Mouse (Mus musculus) adrenal gland, postnatal 36 days (tissue): ENCODE results near the gene Rnf212b. TPM values are rescaled to one million over a fixed set of nuclear protein-coding genes. Genes with fewer than 3 reads are reported as not detected.

Source experiments
- DNase-seq, 2 experiments: peaks; one replicate each; pipeline ENCODE4 v3.0.0; 2021; ENCODE audit warnings: mixed read lengths in 1 of 2
- total RNA-seq, 2 experiments: library from RNA; stranded (reverse); gene quantifications; 2 replicates each; pipeline ENCODE4 v1.2.3; 2021

Rnf212b gene
- total RNA-seq, 2 experiments from 2014 or later = 0.43 to 0.56 TPM

DNA sequence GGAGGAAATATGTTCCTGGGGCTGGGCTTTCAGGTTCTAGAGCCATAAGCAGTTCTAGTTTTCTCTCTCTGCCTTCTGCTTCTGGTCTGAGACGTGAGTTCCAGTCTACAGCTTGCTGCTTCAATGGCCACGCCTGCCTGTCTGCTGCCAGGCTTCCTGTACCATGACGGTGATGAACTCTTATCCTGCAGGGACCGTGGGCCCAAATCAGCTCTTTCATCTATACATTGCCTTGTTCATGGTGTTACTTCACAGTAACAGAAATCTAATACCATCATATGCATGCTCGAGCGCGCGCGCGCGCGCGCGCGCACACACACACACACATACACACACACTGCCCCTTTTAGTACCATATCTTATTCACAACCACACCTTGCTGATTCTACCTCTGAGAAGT is 17.2 kb upstream of the Rnf212b start:
- no peak for DNase-seq

DNA sequence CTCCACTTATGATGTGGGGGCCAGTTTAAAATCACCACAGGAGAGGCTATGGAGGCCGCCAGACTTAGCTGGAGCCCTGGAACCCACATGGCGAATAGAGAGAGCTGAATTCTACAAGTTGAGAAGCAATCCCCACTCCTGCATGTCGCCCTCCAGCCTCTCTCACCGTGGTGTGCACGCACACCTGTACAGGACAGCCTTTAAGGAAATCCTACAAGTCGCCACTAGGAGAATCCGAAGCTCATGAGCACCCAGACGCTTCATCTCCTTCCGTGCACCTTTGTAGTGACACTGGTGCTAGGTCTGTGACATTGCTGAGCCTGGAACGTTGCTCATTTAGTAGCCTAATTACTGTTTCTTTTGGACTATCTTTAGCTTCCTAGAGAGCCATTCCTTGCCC is 14.3 kb upstream of the Rnf212b start:
- no peak for DNase-seq

DNA sequence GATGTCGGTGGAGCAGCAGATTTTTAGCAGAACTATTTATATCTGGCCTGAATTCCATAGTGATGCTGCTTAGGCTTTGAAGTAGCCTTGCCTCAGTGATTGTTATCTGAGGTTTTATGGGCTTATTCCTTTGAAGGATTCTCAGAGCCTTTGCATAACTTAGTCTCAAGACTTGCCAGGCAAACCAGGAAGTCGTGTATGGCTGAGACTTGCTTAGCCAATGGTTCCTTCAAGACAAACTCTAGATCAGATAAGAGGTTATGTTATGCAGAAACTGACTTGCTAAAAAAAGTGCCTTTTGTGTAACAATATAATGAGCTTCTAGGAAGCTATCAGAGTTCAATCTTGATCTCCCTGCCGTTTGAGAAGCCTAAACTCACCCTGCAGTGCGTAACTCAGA is 11.5 kb upstream of the Rnf212b start:
- no peak for DNase-seq

DNA sequence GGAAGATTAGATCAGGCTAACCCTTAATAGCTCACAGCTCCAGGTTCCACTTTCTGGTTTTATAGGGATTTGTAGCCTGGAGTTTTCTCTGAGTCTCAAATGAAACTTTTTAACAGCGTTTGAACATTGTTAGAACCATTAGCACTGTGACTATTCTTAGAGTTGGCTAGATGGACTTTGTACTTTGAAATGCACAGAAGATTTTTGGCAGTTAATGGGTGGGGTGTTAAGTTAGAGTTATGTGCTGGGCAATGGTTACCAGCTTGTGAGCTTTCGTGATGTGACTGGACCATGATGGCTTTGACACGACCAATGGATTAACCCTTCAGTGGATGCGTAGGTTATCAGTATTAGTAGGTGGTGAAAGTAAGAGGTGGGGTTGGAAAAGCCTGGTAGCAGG is 7.8 kb upstream of the Rnf212b start:
- no peak for DNase-seq

DNA sequence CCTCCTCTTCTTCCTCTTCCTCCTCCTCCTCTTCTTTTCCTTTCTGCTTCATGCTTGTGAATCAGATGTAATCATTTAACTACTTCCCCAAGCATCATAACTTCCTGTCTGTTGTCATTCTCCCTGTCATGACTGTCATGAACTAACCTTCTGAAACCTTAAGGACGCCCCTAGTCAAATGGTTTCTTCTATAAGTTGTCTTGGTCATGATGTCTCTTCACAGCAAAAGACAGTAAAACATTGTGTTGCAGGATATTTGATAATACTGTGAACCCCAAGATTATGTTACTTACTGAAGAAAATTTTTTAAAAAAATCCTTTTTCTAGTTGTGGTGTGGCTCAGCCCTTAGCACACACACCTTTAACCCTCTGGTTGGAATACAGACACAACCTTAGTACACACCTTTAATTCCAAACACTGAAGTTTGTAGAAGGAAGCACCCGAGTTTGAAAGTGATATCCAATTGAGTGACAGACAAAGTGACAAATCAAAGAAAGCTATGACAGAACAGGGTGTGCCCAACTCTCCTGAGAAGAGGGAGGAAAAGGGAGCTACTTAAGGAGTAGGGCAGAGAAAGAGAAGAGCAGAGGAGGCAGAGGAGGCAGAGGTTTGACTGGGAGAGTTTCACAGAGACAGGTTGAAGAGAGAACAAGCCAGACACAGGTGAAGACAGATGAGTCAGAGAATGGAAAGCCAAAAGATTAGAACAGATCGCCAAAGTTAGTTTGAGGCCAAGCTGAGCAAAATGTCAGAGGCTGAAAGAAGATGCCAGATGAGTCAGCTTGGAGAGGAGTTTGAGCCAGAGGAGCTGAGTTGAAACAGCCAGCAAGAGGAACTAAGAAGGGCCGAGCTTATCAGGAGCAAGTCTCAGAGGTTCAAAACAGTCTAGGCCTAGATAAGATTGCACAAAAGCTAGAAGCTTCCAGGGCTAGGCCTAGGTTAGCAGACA is 4.9 kb upstream of the Rnf212b start:
- peak; percentile 38 to 48 for DNase-seq

DNA sequence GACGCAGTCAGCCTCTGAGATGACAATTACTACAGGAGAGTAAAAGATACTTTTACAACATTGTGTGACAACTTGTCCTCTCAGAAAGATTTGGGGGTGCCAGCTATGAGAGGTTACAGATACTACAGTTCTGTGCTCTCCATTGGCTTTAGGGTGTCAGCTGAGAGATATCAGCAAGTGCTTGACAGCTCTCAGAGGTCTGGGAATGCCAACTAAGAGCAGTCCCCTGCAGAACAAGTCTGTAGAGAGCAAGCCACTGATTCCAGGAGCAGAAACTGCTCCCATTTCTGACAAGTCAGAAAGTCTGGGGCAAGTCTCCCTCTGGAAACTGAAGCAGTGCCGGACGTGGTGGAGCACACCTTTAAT is 4.3 kb upstream of the Rnf212b start:
- DNase-seq = no peak

DNA sequence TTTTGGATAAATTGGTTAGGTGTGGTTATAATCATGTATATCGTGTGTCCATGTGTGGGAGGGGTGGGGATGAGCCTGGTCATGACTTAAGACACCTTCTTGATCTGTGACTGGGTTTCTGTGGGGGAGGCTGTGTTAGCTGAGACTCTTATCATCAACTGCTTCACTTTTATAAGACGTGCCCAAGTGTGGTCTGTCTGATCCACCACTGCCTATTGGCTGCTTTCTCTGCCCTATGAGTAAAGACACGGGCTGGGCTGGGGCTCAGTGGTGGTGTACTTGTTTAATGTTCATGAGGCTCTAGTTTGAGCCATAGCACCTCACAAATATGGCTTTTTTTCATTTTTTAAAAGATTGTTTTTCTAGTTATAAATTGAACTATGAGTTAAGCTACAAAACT is 1.8 kb downstream of the Rnf212b start:
- DNase-seq = no peak

- peak; percentile 44 to 53 for DNase-seq
These were observed 3.9 kb downstream of the Rnf212b start for GRCm38 (mm10) chr14:54817791-54818190.

DNA sequence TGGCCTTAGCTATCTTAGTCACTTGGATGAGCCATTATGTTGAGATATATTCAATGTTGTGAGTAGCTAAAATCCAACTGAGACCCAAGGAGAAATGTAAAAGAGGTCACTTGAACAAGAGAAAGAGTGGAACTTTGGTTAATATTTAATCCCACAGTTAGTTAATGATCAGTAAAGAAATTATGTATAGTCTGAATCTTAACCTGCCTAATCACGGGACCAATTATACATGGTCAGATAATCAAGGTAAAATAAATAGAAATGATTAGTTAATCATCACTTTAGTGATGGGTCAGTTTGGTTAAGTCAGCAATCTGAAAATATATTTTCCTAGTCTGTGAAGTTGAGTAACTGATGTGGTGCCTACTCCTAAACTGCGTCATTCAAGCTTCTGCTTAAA is 8.4 kb downstream of the Rnf212b start:
- no peak for DNase-seq

GRCm38 (mm10) chr14:54823716-54824115 is 9.8 kb downstream of the Rnf212b start:
- DNase-seq = no peak

GRCm38 (mm10) chr14:54843461-54843860 is 29.5 kb downstream of the Rnf212b start:
- DNase-seq = peak; percentile 21 to 51

- DNase-seq = no peak
These were observed 41.8 kb downstream of the Rnf212b start for GRCm38 (mm10) chr14:54855726-54856125.

GRCm38 (mm10) chr14:54856703-54857102 is 42.8 kb downstream of the Rnf212b start:
- no peak for DNase-seq

- DNase-seq = no peak
These were observed 44.0 kb downstream of the Rnf212b start for GRCm38 (mm10) chr14:54857891-54858290.

GRCm38 (mm10) chr14:54860511-54860910 is 46.6 kb downstream of the Rnf212b start:
- peak; percentile 66 to 75 for DNase-seq

DNA sequence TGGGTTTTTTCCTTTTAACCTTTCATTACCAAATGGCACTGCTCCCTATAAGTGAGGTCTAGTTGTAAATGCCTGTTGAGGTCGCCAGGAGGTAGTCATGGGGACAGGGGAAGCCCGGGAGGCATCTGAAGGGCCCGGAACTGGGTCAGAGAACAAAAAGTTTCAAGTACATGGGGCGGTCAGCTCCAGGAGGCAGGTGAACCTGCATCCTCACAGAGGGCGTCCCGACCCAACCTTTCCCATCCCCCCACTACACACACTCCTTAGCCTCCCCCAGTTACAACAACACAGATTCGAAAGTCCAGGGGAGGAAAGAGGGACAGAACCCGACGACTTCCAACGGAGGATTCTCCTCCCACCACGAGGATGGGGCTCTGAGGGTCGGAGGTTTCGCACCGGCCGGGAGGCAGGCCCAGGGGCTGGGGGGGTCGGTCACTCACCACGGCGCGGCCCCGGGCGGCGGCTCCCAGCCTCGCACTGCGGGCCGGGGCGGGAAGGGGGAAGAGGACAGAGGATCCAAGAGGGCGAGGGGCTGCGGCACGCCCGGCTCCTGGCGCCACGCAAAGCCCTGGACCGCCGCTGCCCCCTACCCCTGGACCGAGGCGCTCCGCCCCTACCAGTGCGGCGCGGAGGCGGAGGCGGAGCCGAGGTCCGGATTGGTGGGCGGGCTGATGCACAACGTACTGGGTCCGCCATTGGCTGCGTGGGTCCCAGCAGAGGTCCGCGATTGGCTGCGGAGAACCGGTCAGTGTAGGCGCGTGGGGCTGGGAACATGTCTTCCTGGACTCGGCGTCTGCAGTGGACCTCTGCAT is 49.8 kb downstream of the Rnf212b start:
- peak; percentile 96 for DNase-seq

DNA sequence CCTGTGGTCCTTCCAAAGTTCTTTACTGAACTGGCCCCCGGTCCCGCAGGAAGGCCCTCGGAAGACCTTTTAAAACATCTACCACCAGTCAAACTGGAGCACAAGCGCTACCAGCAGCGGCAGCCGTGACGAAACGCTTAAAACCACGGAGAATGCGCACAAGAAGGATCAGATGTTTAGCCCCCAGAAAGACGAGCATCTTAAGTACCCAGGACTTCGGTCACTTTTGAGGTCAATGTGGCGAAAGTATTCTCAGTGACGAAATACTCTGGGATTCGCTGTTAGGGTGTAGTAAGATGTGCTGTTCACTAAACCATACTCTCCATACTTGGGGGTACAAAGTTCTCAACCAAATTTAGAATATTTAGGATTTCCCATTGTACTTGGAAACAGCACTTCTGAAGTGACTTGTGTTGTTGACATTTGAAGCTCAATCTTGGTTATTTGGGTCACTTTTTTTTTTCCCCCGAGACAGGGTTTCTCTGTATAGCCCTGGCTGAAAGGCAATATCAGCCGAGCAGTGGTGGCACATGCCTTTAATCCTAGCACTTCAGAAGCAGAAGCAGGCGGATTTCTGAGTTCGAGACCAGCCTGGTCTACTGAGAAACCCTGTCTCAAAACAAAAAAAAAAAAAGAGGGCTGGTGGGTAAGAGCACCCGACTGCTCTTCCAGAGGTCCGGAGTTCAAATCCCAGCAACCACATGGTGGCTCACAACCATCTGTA is 50.5 kb downstream of the Rnf212b start:
- DNase-seq = no peak

- DNase-seq = no peak
These were observed 51.7 kb downstream of the Rnf212b start for GRCm38 (mm10) chr14:54865626-54866025.

DNA sequence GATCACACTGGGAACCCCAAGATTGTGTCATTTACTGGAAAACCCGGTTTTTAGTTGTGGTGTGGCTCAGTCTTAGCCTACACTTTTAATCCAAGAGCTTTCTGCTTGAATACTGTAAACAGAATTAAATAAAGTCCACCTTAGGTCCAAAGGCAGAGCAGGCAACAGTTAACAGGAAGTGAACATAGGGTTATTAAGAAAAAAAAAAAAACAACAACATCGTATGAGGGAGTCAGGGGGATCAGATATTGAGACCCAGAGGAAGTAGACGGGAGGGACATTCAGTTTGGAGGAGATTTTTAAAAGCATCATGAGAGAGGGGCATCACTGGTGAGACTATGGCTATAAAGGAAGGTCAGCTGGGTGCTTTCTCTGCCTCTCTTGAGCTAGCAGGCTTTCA is 52.3 kb downstream of the Rnf212b start:
- DNase-seq = no peak

- peak in 1 of 2 experiments; percentile 27 for DNase-seq
These were observed 53.0 kb downstream of the Rnf212b start for GRCm38 (mm10) chr14:54866936-54867335.

DNA sequence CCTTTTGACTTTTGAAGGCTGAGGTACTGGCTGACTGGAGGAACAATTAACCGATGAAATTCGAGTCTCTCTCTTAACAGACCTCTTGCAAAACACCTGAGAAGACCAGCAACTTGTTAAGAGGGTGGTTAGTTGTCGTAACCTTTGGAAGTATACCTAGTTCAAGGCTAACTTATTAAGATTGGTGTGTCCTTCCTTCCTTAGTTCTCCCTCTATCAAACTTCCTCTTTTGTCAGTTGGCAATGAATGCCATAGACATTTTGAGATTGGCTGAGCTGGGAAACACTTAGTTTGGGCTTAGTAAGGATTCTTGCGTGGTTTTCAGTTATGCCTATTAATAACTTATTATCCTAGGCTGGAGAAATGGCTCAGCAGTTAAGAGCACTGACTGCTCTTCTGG is 54.1 kb downstream of the Rnf212b start:
- no peak for DNase-seq

DNA sequence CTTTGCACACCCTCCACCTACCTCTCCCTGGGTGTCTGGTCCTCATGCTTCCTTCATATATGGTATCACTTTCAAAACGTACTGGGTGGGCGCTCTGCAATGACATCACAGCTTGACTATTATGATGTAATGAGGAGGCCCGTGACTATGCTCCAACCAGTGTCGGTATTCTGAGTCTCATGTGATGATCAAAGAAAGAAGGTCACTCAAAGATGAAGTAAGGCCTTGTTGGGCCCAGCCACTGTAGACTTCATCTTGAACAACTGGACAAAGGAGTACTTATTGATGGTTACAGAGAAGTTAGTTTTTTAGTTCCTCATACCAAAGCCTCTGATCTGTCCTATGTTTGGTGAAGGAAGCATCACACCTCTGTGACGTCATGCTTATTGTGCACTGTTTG is 56.9 kb downstream of the Rnf212b start, which contains the start of gene Homez:
Gene Homez, minus strand, starts transcription at position 101 of the 400 bp plus-strand sequence.
- no peak for DNase-seq
